Mouse (Mus musculus) stomach, postnatal 0 days (tissue): ENCODE data around the gene Rgs12. TPM values are rescaled to one million over a fixed set of nuclear protein-coding genes. Genes with fewer than 3 reads are reported as not detected.

Experiments used
- ATAC-seq: fragments of 200-750 bp; cut with Nextera tagmentation; 2 replicates; pipeline ENCODE4 v1.8.0; 2017; ENCODE audit not compliant: low FRiP score, low TSS enrichment
- DNase-seq: peaks from one replicate; pipeline ENCODE4 v3.0.0-alpha.2; 2016; ENCODE audit warnings: low spot score
- H3K27ac ChIP-seq: fragments of 300-500 bp; sonication (generic); replicated peaks from 2 replicates; pipeline ENCODE4 v1.5.1; 2014; ENCODE audit warnings: mild to moderate bottlenecking, control low read depth
- H3K27me3 ChIP-seq: fragments of 300-500 bp; sonication (generic); 2 replicates; pipeline ENCODE4 v1.6.1; 2014; ENCODE audit warnings: low read length; ENCODE audit not compliant: control insufficient read depth, insufficient read depth
- H3K36me3 ChIP-seq: fragments of 300-500 bp; sonication (generic); 2 replicates; pipeline ENCODE4 v1.6.1; 2014; ENCODE audit warnings: low read length, mixed read lengths; ENCODE audit not compliant: control insufficient read depth, insufficient read depth
- H3K4me1 ChIP-seq: fragments of 300-500 bp; sonication (generic); replicated peaks from 2 replicates; pipeline ENCODE4 v1.6.1; 2014; ENCODE audit warnings: antibody characterized with exemption; ENCODE audit not compliant: control insufficient read depth, insufficient read depth
- H3K4me2 ChIP-seq: fragments of 300-500 bp; sonication (generic); replicated peaks from 2 replicates; pipeline ENCODE4 v1.6.1; 2014; ENCODE audit warnings: low read depth, mild to moderate bottlenecking, control low read depth, moderate library complexity
- H3K4me3 ChIP-seq: fragments of 300-500 bp; sonication (generic); 2 replicates; pipeline ENCODE4 v1.5.1; 2014; ENCODE audit warnings: low read depth, low read length, control low read depth
- H3K9ac ChIP-seq: fragments of 300-500 bp; sonication (generic); 2 replicates; pipeline ENCODE4 v1.6.1; 2014; ENCODE audit warnings: mild to moderate bottlenecking, low read length, control low read depth, mixed read lengths
- H3K9me3 ChIP-seq: fragments of 300-500 bp; sonication (generic); 2 replicates; pipeline ENCODE4 v1.6.1; 2016; ENCODE audit warnings: low read length; ENCODE audit not compliant: control insufficient read depth
- CTCF ChIP-seq: IDR thresholded peaks from 2 replicates; pipeline ENCODE4 v1.5.1; 2016; ENCODE audit warnings: antibody characterized with exemption, low read depth, mild to moderate bottlenecking, moderate library complexity
- EP300 ChIP-seq: optimal IDR thresholded peaks from 2 replicates; pipeline ENCODE3; 2016; ENCODE audit warnings: antibody characterized with exemption
- WGBS: fragments of 180-500 bp; shearing (Covaris S2); extraction: QIAGEN DNeasy Blood & Tissue Kit; methylation state at CpG from one replicate; pipeline ENCODE4 v1.1.7; 2014; 5-methylcytosine and 5-hydroxymethylcytosine counted together
- polyA plus RNA-seq: library from polyadenylated mRNA; unstranded; fragments of >200 nt; fragmentation: Nextera tagmentation; extraction: Ambion mirVana; gene quantifications from 2 replicates; pipeline ENCODE4 v1.2.1, GENCODE M21; 2015

The Rgs12 gene
- polyA plus RNA-seq, 1 experiment from 2014 or later, result 12.7 TPM

GRCm38 (mm10) chr5:35004769-35005168 is 55.5 kb downstream of the Rgs12 start:
- Histone ChIP-seq H3K36me3 (no peaks in the 10 kb centered on the region), H3K27ac (no peak overlapping the region), H3K9ac (no peak overlapping the region), H3K4me3 (no peak overlapping the region), H3K4me2 (no peak overlapping the region), H3K4me1 (no peaks in the 10 kb centered on the region), H3K9me3 (no peaks in the 10 kb centered on the region), H3K27me3 (no peaks in the 10 kb centered on the region)
- DNase-seq, result no peak
- TF ChIP-seq CTCF (no peak), EP300 (no peak)
- WGBS, result 62% methylated on average over 2 of the region's 2 CpGs
- no peak for ATAC-seq

- ATAC-seq (no peak), DNase-seq (no peak)
- Histone ChIP-seq H3K4me3 (no peak overlapping the region), H3K9ac (no peak overlapping the region), H3K27me3 (no peaks in the 10 kb centered on the region), H3K4me2 (no peak overlapping the region), H3K36me3 (no peaks in the 10 kb centered on the region; the same call in 1 of the 2 replicates), H3K9me3 (no peaks in the 10 kb centered on the region), H3K4me1 (no peaks in the 10 kb centered on the region), H3K27ac (no peak overlapping the region)
- no peak for TF ChIP-seq CTCF
- no peak for TF ChIP-seq EP300
- WGBS, result 92% methylated on average over 3 of the region's 3 CpGs
Observed at GRCm38 (mm10) chr5:35005659-35006058, 56.4 kb downstream of the Rgs12 start.

DNA sequence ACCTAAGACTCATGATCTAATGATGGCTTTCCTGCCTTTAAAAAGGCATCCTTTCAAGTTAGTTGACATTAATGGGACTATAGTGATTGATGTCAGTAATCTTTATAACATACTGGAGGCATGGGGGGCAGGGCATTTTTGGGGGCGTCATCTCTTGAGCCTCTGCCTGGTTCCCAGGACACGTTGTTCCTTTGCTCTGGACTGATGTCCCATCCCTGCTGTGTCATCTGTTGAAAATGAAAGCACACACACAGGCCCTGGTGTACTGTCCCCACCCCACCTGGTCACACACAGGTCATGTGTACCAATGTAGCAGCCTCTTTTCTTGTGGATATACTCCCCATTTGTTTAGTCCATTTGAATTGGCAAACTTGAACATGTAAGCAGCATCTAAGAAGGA is 57.4 kb downstream of the Rgs12 start:
- Histone ChIP-seq H3K27ac (no peak overlapping the region), H3K36me3 (peaks cover 2% of the 10 kb centered on the region; the same call in 1 of the 2 replicates), H3K4me3 (no peak overlapping the region), H3K4me2 (no peak overlapping the region), H3K9me3 (no peaks in the 10 kb centered on the region), H3K27me3 (no peaks in the 10 kb centered on the region), H3K4me1 (no peaks in the 10 kb centered on the region), H3K9ac (no peak overlapping the region)
- DNase-seq (no peak), ATAC-seq (peak; percentile 68)
- TF ChIP-seq CTCF, result no peak
- TF ChIP-seq EP300, result no peak
- WGBS, result 46% methylated on average over 2 of the region's 2 CpGs

DNA sequence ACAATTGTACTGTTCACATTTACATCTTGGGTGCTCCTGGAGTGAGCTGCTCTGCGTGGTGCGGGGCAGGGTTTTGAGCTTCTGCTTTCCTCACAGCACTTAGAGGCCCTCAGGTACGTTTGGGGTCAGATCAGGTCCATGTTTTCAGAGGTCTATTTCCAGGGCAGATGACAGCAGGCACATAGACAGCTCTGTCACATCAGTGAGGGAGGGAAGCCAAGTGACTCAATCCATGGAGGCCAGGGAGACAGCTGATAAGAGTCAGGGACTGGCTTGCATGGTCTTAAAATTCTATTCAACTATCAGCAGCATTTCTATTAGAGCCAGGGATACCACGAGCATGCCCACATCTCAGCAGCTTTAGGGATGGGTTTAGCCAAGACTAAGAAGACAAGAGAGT is 59.9 kb downstream of the Rgs12 start:
- H3K27ac ChIP-seq, result no peak overlapping the region
- no peaks in the 10 kb centered on the region for H3K27me3 ChIP-seq
- DNase-seq (no peak), ATAC-seq (no peak)
- no peak overlapping the region for H3K4me3 ChIP-seq
- H3K36me3 ChIP-seq, result peaks cover 2% of the 10 kb centered on the region; the same call in 1 of the 2 replicates
- H3K9ac ChIP-seq, result no peak overlapping the region
- no peak overlapping the region for H3K4me2 ChIP-seq
- no peaks in the 10 kb centered on the region for H3K9me3 ChIP-seq
- H3K4me1 ChIP-seq, result no peaks in the 10 kb centered on the region; the same call in 1 of the 2 replicates
- 92% methylated on average over 4 of the region's 4 CpGs for WGBS
- no peak for TF ChIP-seq CTCF
- no peak for TF ChIP-seq EP300

DNA sequence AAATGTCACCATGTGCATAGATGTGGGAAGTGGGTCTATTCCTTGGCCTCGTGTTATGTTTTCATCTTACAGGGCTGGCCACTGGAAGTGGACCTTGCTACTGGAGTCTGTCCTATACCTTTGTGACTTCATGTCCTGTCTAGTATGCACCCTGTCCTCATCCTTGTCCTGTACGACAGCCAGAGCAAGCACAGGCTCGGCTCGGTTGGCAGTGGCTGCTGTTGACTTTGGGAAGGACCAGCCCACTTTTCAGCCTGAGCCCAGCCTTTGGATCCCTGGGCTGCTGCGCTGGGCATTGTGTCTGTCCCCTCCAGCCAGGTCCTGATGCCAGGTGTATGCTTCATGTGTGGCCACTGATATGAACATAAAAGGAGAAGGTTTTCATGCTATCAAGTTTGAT is 61.4 kb downstream of the Rgs12 start:
- DNase-seq (peak; percentile 46), ATAC-seq (peak; percentile 65)
- H3K27ac ChIP-seq, result no peak overlapping the region
- H3K4me2 ChIP-seq, result no peak overlapping the region
- no peaks in the 10 kb centered on the region for H3K9me3 ChIP-seq
- 38% methylated on average over 5 of the region's 5 CpGs for WGBS
- H3K4me1 ChIP-seq, result no peaks in the 10 kb centered on the region; the same call in 1 of the 2 replicates
- peaks cover 2% of the 10 kb centered on the region; the same call in 1 of the 2 replicates for H3K36me3 ChIP-seq
- TF ChIP-seq CTCF (no peak), EP300 (no peak)
- no peak overlapping the region for H3K4me3 ChIP-seq
- H3K9ac ChIP-seq, result no peak overlapping the region
- H3K27me3 ChIP-seq, result no peaks in the 10 kb centered on the region

- no peak overlapping the region for H3K9ac ChIP-seq
- DNase-seq (no peak), ATAC-seq (no peak)
- H3K27ac ChIP-seq, result no peak overlapping the region
- H3K9me3 ChIP-seq, result no peaks in the 10 kb centered on the region
- no peaks in the 10 kb centered on the region for H3K27me3 ChIP-seq
- no peak overlapping the region for H3K4me3 ChIP-seq
- 93% methylated on average over 6 of the region's 6 CpGs for WGBS
- no peaks in the 10 kb centered on the region; the same call in 1 of the 2 replicates for H3K4me1 ChIP-seq
- no peak overlapping the region for H3K4me2 ChIP-seq
- peaks cover 2% of the 10 kb centered on the region; the same call in 1 of the 2 replicates for H3K36me3 ChIP-seq
- TF ChIP-seq EP300 (no peak), CTCF (no peak)
Observed at GRCm38 (mm10) chr5:35011156-35011923, 62.1 kb downstream of the Rgs12 start.
